Mouse (Mus musculus) myocyte (in vitro differentiated cells): ENCODE measurements around the gene Gm1043.

Source experiments
- CEBPB ChIP-seq: IDR thresholded peaks from 2 replicates; pipeline ENCODE4 v1.6.1; 2011; ENCODE audit warnings: mild to moderate bottlenecking, moderate library complexity; ENCODE audit not compliant: poor library complexity, insufficient read depth, severe bottlenecking
- E2F4 ChIP-seq: IDR thresholded peaks from one replicate; pipeline ENCODE4 v1.6.1; 2011; ENCODE audit warnings: mild to moderate bottlenecking, control low read depth, moderate library complexity; ENCODE audit not compliant: insufficient read depth
- MAX ChIP-seq: IDR thresholded peaks from one replicate; pipeline ENCODE4 v1.6.1; 2011; ENCODE audit warnings: low read depth, mild to moderate bottlenecking, control low read depth
- POLR2A ChIP-seq: IDR thresholded peaks from one replicate; pipeline ENCODE4 v1.6.1; 2011; ENCODE audit warnings: low read depth, mild to moderate bottlenecking, control low read depth, moderate library complexity; ENCODE audit not compliant: insufficient read length
- TCF3 ChIP-seq: IDR thresholded peaks from one replicate; pipeline ENCODE4 v1.6.1; 2011; ENCODE audit warnings: low read depth, control low read depth; ENCODE audit not compliant: insufficient read length

DNA sequence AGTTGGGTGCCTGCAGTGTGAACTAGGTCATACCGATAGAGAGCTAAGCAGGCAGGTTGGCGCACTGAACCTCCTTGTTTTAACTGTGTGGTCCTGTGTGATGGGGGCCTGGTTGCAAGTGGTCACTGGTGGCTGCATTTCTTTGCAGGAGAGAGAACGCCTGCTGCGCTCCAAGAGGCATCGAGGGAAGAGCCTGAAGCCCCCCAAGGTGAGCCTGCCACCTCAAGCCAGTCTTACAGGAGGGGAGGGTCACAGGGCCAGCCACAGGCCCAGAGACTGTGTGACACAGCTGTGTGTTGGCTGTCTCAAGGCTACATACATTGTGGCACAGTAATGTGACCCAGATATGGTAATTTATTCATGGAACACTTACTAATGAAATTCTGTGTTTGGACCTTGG, 21.9 kb downstream of the Gm1043 start:
- TF ChIP-seq MAX (no peak), POLR2A (no peak), E2F4 (no peak), TCF3 (no peak), CEBPB (no peak)
